Mouse (Mus musculus) heart, adult 2 months (tissue): ENCODE measurements around the gene Speer4f1. TPM values are rescaled to one million over a fixed set of nuclear protein-coding genes. Genes with fewer than 3 reads are reported as not detected.

ENCODE experiments used
- DNase-seq, 2 experiments: peaks; one replicate each; pipeline ENCODE4 v3.0.0; 2021
- H3K27ac ChIP-seq: fragments of 200-600 bp; 2 replicates; pipeline ENCODE4 v1.8.1; 2022
- H3K27me3 ChIP-seq: fragments of 200-500 bp; 2 replicates; pipeline ENCODE4 v1.6.1; 2012; ENCODE audit warnings: mild to moderate bottlenecking, low read length, inconsistent platforms, mixed read lengths; ENCODE audit not compliant: control insufficient read depth, insufficient read depth
- H3K36me3 ChIP-seq: fragments of 200-500 bp; 2 replicates; pipeline ENCODE4 v1.6.1; 2012; ENCODE audit warnings: low read length, inconsistent platforms; ENCODE audit not compliant: control insufficient read depth, insufficient read depth
- H3K4me1 ChIP-seq: fragments of 200-500 bp; 2 replicates; pipeline ENCODE4 v1.6.1; 2011; ENCODE audit warnings: low read length; ENCODE audit not compliant: control insufficient read depth, insufficient read depth
- H3K4me3 ChIP-seq: fragments of 200-600 bp; 2 replicates; pipeline ENCODE4 v1.8.1; 2022
- H3K79me2 ChIP-seq: fragments of 200-500 bp; replicated peaks from 2 replicates; pipeline ENCODE4 v1.6.1; 2012; ENCODE audit warnings: mild to moderate bottlenecking, inconsistent platforms, low read length, moderate library complexity, mixed read lengths; ENCODE audit not compliant: control insufficient read depth, insufficient read depth
- H3K9ac ChIP-seq: fragments of 200-500 bp; 2 replicates; pipeline ENCODE4 v1.6.1; 2012; ENCODE audit warnings: low read depth, mild to moderate bottlenecking, control low read depth, inconsistent platforms, low read length, mixed read lengths
- CTCF ChIP-seq: fragments of 200-600 bp; IDR thresholded peaks from 2 replicates; pipeline ENCODE4 v1.8.1; 2022; ENCODE audit warnings: antibody characterized with exemption, mild to moderate bottlenecking, moderate library complexity
- EP300 ChIP-seq: fragments of 200-500 bp; IDR thresholded peaks from 2 replicates; pipeline ENCODE4 v1.6.1; 2011; ENCODE audit warnings: low read depth, low read length, control low read depth; ENCODE audit not compliant: insufficient read depth
- POLR2A ChIP-seq: fragments of 200-500 bp; IDR thresholded peaks from 2 replicates; pipeline ENCODE4 v1.6.1; 2011; ENCODE audit warnings: mild to moderate bottlenecking, low read depth, low read length, control low read depth; ENCODE audit not compliant: insufficient read depth
- WGBS: fragments of 180-500 bp; shearing (Covaris S2); methylation state at CpG from one replicate; pipeline ENCODE4 v1.1.7; 2018; 5-methylcytosine and 5-hydroxymethylcytosine counted together
- intact Hi-C: fragments of 180-260 bp; cut with DNase I; formaldehyde crosslinking; loops from one replicate; pipeline ENCODE4 v1.15.1; 2025
- polyA plus RNA-seq: library from polyadenylated mRNA; depleted of rRNA; stranded (reverse); fragments of >200 nt; gene quantifications from 2 replicates; pipeline ENCODE4 v1.2.3, GENCODE M21; 2012; rRNA removed
- total RNA-seq, 2 experiments: library from RNA; stranded (reverse); gene quantifications; 2 replicates each; pipeline ENCODE4 v1.2.3; 2021

Gene Speer4f1
- total and polyA plus RNA-seq, 3 experiments, result not detected

DNA sequence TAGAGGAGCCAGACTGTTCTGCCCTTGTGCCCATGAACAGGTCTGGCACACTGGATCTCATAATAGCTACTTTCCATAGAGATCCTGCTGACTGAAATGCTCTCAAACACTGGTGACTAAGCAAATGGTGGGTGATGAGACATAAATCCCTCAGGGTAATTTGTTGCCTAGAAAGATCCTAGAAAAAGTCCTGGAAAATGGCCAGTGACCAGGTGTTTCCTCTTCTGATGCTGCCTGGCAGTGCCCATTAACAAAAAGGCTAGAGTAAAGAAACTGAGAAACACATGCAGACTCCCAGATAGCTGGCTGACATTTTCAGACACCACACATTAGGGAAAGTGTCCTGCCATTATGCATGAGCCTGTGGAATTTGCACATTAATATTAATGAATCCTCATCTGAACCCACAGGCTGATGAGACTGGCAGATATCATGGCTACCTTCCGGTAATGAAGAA is 24.0 kb downstream of the Speer4f1 start:
- Histone ChIP-seq H3K36me3 (no peaks in the 10 kb centered on the region), H3K27me3 (no peaks in the 10 kb centered on the region), H3K79me2 (no peaks in the 10 kb centered on the region), H3K9ac (no peak overlapping the region), H3K4me3 (no peak overlapping the region), H3K27ac (no peak overlapping the region), H3K4me1 (no peaks in the 10 kb centered on the region)
- intact Hi-C loops, result no loop called here
- TF ChIP-seq POLR2A (no peak), EP300 (no peak), CTCF (no peak)
- WGBS, result 90% methylated on average over 1 of the region's 1 CpGs
- DNase-seq, result no peak

DNA sequence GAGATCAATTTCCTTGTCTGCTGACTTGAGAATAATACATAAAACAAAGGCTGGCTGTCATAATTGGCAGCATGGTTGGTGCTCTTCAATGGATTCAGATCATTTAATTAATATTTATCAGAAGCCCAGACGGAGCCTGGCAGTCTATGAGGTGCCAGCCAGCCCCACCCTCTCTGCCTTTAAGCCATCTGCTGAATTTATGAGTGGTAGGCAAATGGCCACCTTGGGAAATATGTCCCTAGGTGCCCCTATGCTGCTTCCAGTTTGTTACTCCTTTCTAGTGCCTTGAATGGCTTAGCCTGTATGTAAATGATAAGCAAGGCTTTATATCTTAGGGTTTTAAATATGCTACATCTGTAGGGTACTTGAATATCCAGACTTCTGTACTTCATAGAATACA is 25.0 kb downstream of the Speer4f1 start:
- no peak for DNase-seq
- Histone ChIP-seq H3K79me2 (no peaks in the 10 kb centered on the region), H3K9ac (no peak overlapping the region), H3K27me3 (no peaks in the 10 kb centered on the region), H3K4me3 (no peak overlapping the region), H3K4me1 (no peaks in the 10 kb centered on the region), H3K27ac (no peak overlapping the region), H3K36me3 (no peaks in the 10 kb centered on the region)
- no peak for TF ChIP-seq CTCF
- TF ChIP-seq EP300, result no peak
- TF ChIP-seq POLR2A, result no peak
- WGBS, result 92% methylated on average over 1 of the region's 1 CpGs
- intact Hi-C loops, result no loop called here

DNA sequence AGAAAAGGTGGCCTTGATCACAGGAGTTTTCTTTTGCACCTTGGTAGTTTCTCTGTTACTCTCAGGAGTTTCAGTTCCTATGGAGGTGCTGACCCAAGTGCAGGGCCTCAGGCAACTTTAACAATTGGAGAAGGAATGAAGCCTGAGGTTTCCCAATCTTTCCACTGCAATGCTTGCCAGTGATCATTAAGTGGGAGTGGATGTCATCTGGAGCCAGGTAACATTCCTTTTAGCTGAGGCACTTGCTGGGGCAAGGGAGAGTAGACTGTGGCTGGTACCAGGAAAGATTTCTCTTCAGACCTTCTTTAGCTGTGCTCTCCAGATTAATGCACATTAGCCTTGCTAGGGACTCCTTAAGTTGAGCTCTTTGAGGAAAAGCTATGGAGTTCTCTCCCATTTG is 29.6 kb downstream of the Speer4f1 start:
- no peaks in the 10 kb centered on the region for H3K79me2 ChIP-seq
- no peaks in the 10 kb centered on the region for H3K36me3 ChIP-seq
- H3K27me3 ChIP-seq, result no peaks in the 10 kb centered on the region
- no peak overlapping the region for H3K27ac ChIP-seq
- no peak overlapping the region for H3K4me3 ChIP-seq
- H3K9ac ChIP-seq, result no peak overlapping the region
- no peak for DNase-seq
- H3K4me1 ChIP-seq, result no peaks in the 10 kb centered on the region
- intact Hi-C loops, result no loop called here
- TF ChIP-seq POLR2A (no peak), EP300 (no peak), CTCF (no peak)

DNA sequence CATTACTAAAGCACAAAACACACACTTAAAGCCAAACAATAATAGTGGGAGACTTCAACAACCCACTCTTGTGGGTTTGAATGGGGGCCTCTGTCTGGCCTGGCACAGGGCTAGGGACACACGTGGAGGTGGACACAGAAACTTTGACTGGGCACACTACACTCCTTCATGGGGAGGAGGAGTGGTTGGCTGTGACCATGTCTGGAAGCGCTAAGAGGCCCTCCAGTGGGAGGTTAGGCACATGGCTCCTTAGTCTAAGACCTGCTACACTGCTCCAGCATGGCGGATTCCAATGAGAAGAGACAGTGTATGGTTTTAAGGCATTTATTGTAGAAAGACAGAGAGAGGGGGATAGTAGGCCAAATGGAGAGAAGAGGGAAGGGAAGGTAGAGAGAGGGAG is 32.1 kb downstream of the Speer4f1 start:
- 79% methylated on average over 3 of the region's 3 CpGs for WGBS
- no peak overlapping the region for H3K9ac ChIP-seq
- intact Hi-C loops, result no loop called here
- no peaks in the 10 kb centered on the region for H3K27me3 ChIP-seq
- no peaks in the 10 kb centered on the region for H3K79me2 ChIP-seq
- TF ChIP-seq EP300 (no peak), POLR2A (no peak), CTCF (no peak)
- H3K4me3 ChIP-seq, result no peak overlapping the region
- H3K27ac ChIP-seq, result no peak overlapping the region
- H3K36me3 ChIP-seq, result no peaks in the 10 kb centered on the region
- no peak for DNase-seq
- no peaks in the 10 kb centered on the region for H3K4me1 ChIP-seq

Other genes starting within 250 kb of the Speer4f1 start
- gene Speer4f2, start 102.9 kb upstream of the Speer4f1 start, total RNA-seq, result not detected
- not detected in 2 replicates for gene Speer4f2, start 102.9 kb upstream of the Speer4f1 start, polyA plus RNA-seq
- gene Sema3c, start 98.2 kb downstream of the Speer4f1 start, total RNA-seq, result 10 to 100 TPM; 14.0 to 14.3 TPM
- 3.9 and 7.4 TPM in 2 replicates for gene Sema3c, start 98.2 kb downstream of the Speer4f1 start, polyA plus RNA-seq